Mouse (Mus musculus) erythroblast, adult 5-6 weeks (primary cell): ENCODE data around the gene Trabd2b. TPM values are rescaled to one million over a fixed set of nuclear protein-coding genes. Genes with fewer than 3 reads are reported as not detected.

ENCODE experiments used
- total RNA-seq, 2 experiments: library from RNA; stranded (forward) in 1 of 2; stranded (reverse) in 1 of 2; fragments of 150-400 nt in 1 of 2; fragments of 200-764, 138-1000 nt in 1 of 2; gene quantifications; 2 replicates each; pipeline versions ENCODE4 v1.2.3 to v1.2.4; 2015 to 2017; ENCODE audit warnings: low replicate concordance in 2 of 2

Trabd2b gene
- total RNA-seq, 2 experiments from 2014 or later: not detected

Other genes starting within 250 kb of the Trabd2b start
- not detected in 2 replicates for gene Skint11, start 243.3 kb upstream of the Trabd2b start, total RNA-seq (2015; ENCODE audit: low replicate concordance)
- gene Skint11, start 243.3 kb upstream of the Trabd2b start, total RNA-seq (2017; ENCODE audit: low replicate concordance): not detected in 2 replicates